Mouse (Mus musculus) liver, embryonic 16.5 days (tissue): ENCODE measurements around the gene Mbd3. TPM values are rescaled to one million over a fixed set of nuclear protein-coding genes. Genes with fewer than 3 reads are reported as not detected.

Source experiments
- ATAC-seq: fragments of 200-750 bp; cut with Nextera tagmentation; 2 replicates; pipeline ENCODE4 v1.8.0; 2017; ENCODE audit warnings: low read depth, mild to moderate bottlenecking, moderate number of reproducible peaks, moderate library complexity
- H3K27ac ChIP-seq: fragments of 300-500 bp; sonication (generic); 2 replicates; pipeline ENCODE4 v1.5.1; 2014; ENCODE audit warnings: mild to moderate bottlenecking, low read length
- H3K27me3 ChIP-seq: fragments of 300-500 bp; sonication (generic); 2 replicates; pipeline ENCODE4 v1.6.1; 2014; ENCODE audit warnings: low read depth, low read length, mixed read lengths; ENCODE audit not compliant: control insufficient read depth, insufficient read depth
- H3K36me3 ChIP-seq: fragments of 300-500 bp; sonication (generic); 2 replicates; pipeline ENCODE4 v1.6.1; 2014; ENCODE audit warnings: mild to moderate bottlenecking; ENCODE audit not compliant: control insufficient read depth, insufficient read depth
- H3K4me1 ChIP-seq: fragments of 300-500 bp; sonication (generic); 2 replicates; pipeline ENCODE4 v1.6.1; 2014; ENCODE audit warnings: low read depth, low read length, mixed read lengths; ENCODE audit not compliant: control insufficient read depth
- H3K4me2 ChIP-seq: fragments of 300-500 bp; sonication (generic); 2 replicates; pipeline ENCODE4 v1.6.1; 2014; ENCODE audit warnings: low read depth, low read length, mixed read lengths
- H3K4me3 ChIP-seq: fragments of 300-500 bp; sonication (generic); 2 replicates; pipeline ENCODE4 v1.5.1; 2014; ENCODE audit warnings: low read depth, mild to moderate bottlenecking, low read length
- H3K9ac ChIP-seq: fragments of 300-500 bp; sonication (generic); 2 replicates; pipeline ENCODE4 v1.6.1; 2014; ENCODE audit warnings: low read depth, low read length
- H3K9me3 ChIP-seq: fragments of 300-500 bp; sonication (generic); replicated peaks from 2 replicates; pipeline ENCODE4 v1.6.1; 2016; ENCODE audit warnings: low read length; ENCODE audit not compliant: control insufficient read depth
- WGBS: fragments of 180-500 bp; shearing (Covaris S2); extraction: QIAGEN DNeasy Blood & Tissue Kit; methylation state at CpG from one replicate; pipeline ENCODE4 v1.1.7; 2014; ENCODE audit not compliant: insufficient replicate concordance; 5-methylcytosine and 5-hydroxymethylcytosine counted together
- polyA plus RNA-seq: library from polyadenylated mRNA; unstranded; fragments of >200 nt; fragmentation: Nextera tagmentation; extraction: Ambion mirVana; gene quantifications from 2 replicates; pipeline ENCODE4 v1.2.1, GENCODE M21; 2015

Gene Mbd3
- polyA plus RNA-seq, 1 experiment from 2014 or later, result 52.7 TPM

DNA sequence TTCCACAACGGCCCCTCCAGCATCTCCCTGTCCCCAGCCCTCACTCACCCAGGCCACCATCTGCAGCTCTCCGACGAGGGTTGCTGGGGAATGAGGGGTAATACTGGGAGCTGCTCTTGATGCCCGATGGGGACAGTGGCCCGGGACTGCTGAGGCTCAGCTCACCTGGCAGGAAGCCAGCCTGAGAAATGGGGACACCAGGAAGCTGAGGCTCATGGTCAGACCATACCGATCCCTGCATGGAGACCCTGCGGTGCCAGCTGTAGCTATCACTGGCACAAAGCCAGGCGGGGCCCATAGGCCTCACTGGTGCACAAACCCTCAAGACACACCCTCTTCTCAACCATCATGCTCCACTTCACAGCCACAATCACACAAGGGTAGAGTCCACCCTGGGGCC is 20.1 kb upstream of the Mbd3 start:
- no peak for ATAC-seq
- H3K27me3 ChIP-seq, result no peaks in the 10 kb centered on the region
- peak overlapping the region; percentile 23 for H3K4me3 ChIP-seq
- H3K9me3 ChIP-seq, result no peaks in the 10 kb centered on the region
- H3K4me2 ChIP-seq, result peak overlapping the region; percentile 74
- peaks cover 63% of the 10 kb centered on the region for H3K36me3 ChIP-seq
- peaks cover 66% of the 10 kb centered on the region for H3K4me1 ChIP-seq
- peak overlapping the region; percentile 55; the same call in 1 of the 2 replicates for H3K9ac ChIP-seq
- H3K27ac ChIP-seq, result peak overlapping the region; percentile 99
- 62% methylated on average over 8 of the region's 8 CpGs for WGBS

DNA sequence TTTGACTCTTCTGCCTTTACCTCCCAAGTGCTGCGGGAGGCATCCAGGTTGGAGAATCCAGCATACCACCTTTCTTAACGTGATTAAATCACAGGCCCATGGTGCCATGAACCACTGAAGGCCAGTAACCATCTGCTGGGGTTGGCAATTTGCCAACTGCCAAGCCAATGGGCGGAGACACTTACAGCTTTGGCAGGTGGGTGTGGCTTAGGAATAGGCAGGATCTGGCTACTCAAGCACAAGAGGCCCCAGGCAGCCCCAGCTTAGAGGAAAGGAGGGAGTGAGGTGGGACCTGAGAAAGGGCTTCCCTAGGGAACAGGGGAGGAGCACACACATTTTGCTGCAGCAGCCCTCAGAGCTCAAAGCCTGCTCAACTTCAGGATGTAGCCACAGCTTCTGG is 19.0 kb upstream of the Mbd3 start:
- no peaks in the 10 kb centered on the region for H3K9me3 ChIP-seq
- peak overlapping the region; percentile 22 for H3K4me2 ChIP-seq
- no peak for ATAC-seq
- peaks cover 55% of the 10 kb centered on the region for H3K4me1 ChIP-seq
- peak overlapping the region; percentile 99 for H3K27ac ChIP-seq
- H3K9ac ChIP-seq, result peak overlapping the region; percentile 19; the same call in 1 of the 2 replicates
- WGBS, result 51% methylated on average over 3 of the region's 3 CpGs
- H3K36me3 ChIP-seq, result peaks cover 73% of the 10 kb centered on the region
- no peak overlapping the region for H3K4me3 ChIP-seq
- no peaks in the 10 kb centered on the region for H3K27me3 ChIP-seq

GRCm38 (mm10) chr10:80417841-80418240 is 18.5 kb upstream of the Mbd3 start:
- Histone ChIP-seq H3K36me3 (peaks cover 78% of the 10 kb centered on the region), H3K4me2 (no peak overlapping the region), H3K9ac (no peak overlapping the region), H3K4me3 (no peak overlapping the region), H3K27ac (0 out of 2 replicates have a peak overlapping the region, but pooled peaks have one; percentile 15), H3K9me3 (no peaks in the 10 kb centered on the region), H3K4me1 (peaks cover 50% of the 10 kb centered on the region), H3K27me3 (no peaks in the 10 kb centered on the region)
- no peak for ATAC-seq
- 96% methylated on average over 1 of the region's 1 CpGs for WGBS

- no peak for ATAC-seq
- Histone ChIP-seq H3K27me3 (no peaks in the 10 kb centered on the region), H3K4me2 (no peak overlapping the region), H3K27ac (no peak overlapping the region), H3K9me3 (no peaks in the 10 kb centered on the region), H3K9ac (no peak overlapping the region), H3K36me3 (peaks cover 83% of the 10 kb centered on the region), H3K4me1 (peaks cover 45% of the 10 kb centered on the region), H3K4me3 (no peak overlapping the region)
- WGBS, result 91% methylated on average over 10 of the region's 10 CpGs
These were observed 18.0 kb upstream of the Mbd3 start for GRCm38 (mm10) chr10:80417371-80417770.

DNA sequence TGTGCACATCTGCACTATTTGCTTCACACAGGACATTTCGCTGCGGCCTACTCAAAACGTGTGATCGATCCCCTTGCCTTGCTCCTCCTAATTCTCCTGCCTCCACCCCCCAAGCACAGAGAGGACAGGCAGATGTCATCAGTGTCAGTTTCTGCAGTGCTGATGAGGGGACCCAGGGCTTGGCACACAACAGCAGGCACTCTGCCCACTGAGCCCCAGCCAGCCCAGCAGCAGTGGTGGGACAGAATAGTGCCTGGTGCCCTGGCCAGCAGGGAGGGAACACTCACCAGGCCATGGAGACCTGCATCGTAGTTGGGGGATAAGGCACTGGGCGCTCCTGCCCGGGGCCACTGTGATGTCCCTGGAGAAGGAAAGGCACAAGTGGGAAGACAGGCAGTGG is 16.2 kb upstream of the Mbd3 start:
- no peak overlapping the region for H3K9ac ChIP-seq
- ATAC-seq, result no peak
- peaks cover 93% of the 10 kb centered on the region for H3K36me3 ChIP-seq
- H3K9me3 ChIP-seq, result no peaks in the 10 kb centered on the region
- H3K27me3 ChIP-seq, result no peaks in the 10 kb centered on the region
- no peak overlapping the region for H3K4me3 ChIP-seq
- H3K4me2 ChIP-seq, result no peak overlapping the region
- 92% methylated on average over 7 of the region's 7 CpGs for WGBS
- peaks cover 28% of the 10 kb centered on the region for H3K4me1 ChIP-seq
- H3K27ac ChIP-seq, result no peak overlapping the region

- Histone ChIP-seq H3K27me3 (no peaks in the 10 kb centered on the region), H3K4me3 (no peak overlapping the region), H3K4me2 (no peak overlapping the region), H3K9me3 (no peaks in the 10 kb centered on the region), H3K36me3 (peaks cover 75% of the 10 kb centered on the region), H3K4me1 (peaks cover 9% of the 10 kb centered on the region), H3K27ac (no peak overlapping the region), H3K9ac (no peak overlapping the region)
- ATAC-seq, result no peak
- 87% methylated on average over 44 of the region's 44 CpGs for WGBS
These were observed 13.5 kb upstream of the Mbd3 start for GRCm38 (mm10) chr10:80412656-80413541.

DNA sequence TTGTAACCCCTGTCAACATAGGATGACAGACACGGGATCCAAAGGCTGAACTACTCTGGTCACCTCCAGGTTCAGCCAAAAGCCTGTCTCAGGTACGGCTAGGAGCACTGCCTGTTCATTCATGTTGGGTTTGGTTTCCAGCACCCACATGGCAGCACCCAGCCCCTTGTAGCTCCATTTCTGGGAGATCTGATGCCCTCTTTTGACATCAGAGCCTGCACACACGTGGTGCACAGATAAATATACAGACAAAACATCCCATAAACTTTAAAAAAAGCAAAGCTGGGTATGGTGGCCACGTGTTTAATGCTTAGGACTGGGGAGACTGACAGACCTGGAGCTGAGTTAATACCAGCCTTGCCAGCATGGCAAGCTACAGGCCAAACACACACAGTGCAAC is 8.6 kb upstream of the Mbd3 start:
- peak overlapping the region; percentile 96; the same call in 1 of the 2 replicates for H3K4me2 ChIP-seq
- peak overlapping the region; percentile 86 for H3K27ac ChIP-seq
- ATAC-seq, result no peak
- H3K4me1 ChIP-seq, result peaks cover 35% of the 10 kb centered on the region
- peak overlapping the region; percentile 78 for H3K9ac ChIP-seq
- 41% methylated on average over 4 of the region's 4 CpGs for WGBS
- H3K9me3 ChIP-seq, result no peaks in the 10 kb centered on the region
- no peak overlapping the region; the same call in 1 of the 2 replicates for H3K4me3 ChIP-seq
- peaks cover 38% of the 10 kb centered on the region for H3K36me3 ChIP-seq
- H3K27me3 ChIP-seq, result no peaks in the 10 kb centered on the region

GRCm38 (mm10) chr10:80406684-80407501 is 7.5 kb upstream of the Mbd3 start, which contains the start of gene Uqcr11:
TSS of gene Uqcr11 (minus strand) at chr10:80406830.
- Histone ChIP-seq H3K27me3 (no peaks in the 10 kb centered on the region), H3K9me3 (no peaks in the 10 kb centered on the region), H3K4me3 (peak within 1 kb of the TSS; percentile 79), H3K4me1 (peaks cover 35% of the 10 kb centered on the region), H3K4me2 (peak within 1 kb of the TSS; percentile 96), H3K36me3 (peaks cover 37% of the 10 kb centered on the region), H3K9ac (peak within 1 kb of the TSS; percentile 78), H3K27ac (peak within 1 kb of the TSS; percentile 86)
- ATAC-seq, result peak; percentile 84
- WGBS, result under 1% methylated on average over 27 of the region's 27 CpGs
